Mouse (Mus musculus): Measurements from ENCODE around the gene Atrx.

The Atrx gene

GRCm38 (mm10) chrX:105767177-105767764 is 161.9 kb downstream of the Atrx start:
- DNase-seq: no peak

DNA sequence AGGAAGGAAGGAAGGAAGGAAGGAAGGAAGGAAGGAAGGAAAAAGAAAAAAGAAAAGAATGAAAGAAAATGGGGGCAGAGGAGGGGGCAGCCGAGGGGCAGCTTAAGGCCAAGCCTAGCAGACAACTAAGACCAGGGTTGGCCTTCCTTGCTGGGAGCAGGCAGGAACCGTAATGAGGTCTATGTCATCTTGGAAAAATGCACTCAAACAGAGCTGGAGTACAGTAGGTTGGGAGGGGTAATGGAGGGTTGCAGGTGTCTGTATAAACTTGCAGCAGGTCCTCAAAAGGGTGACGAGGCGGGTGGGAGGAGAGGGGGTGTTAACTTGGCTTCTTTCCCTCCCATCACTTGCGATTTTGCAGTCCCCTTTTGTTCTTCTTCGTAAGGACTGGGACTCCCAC is 163.2 kb downstream of the Atrx start:
- DNase-seq: no peak

- DNase-seq: no peak
These were observed 164.0 kb downstream of the Atrx start for GRCm38 (mm10) chrX:105765005-105765706.

- no peak for DNase-seq
These were observed 164.8 kb downstream of the Atrx start, which contains the start of gene Fgf16 for GRCm38 (mm10) chrX:105764162-105765004. Gene Fgf16, plus strand, starts transcription at chrX:105764279.

DNA sequence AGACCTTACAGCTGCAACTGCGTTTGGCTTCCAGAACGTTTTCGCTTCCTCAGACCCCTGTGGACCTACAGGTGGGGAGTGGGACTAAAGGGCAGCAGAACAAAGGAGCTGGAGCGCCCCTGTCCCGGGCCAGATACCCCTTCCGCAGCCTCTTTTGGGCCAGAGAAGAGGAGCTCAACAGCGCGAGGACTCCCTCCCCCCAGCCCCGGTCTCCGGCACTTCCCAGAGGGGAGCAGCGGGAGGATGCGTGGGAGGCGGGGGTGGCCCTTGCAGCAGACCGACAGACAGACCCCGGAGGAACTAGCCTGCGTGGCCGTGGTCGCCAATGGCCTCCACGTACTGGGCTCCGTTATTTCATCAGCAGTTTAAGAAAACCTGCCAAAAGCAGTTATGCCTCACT is 165.6 kb downstream of the Atrx start:
- no peak for DNase-seq

GRCm38 (mm10) chrX:105762847-105763527 is 166.2 kb downstream of the Atrx start:
- DNase-seq: no peak

Measured in lung, postnatal 14 days (tissue).